Mouse (Mus musculus) embryonic facial prominence, embryonic 14.5 days (tissue): ENCODE results near the gene Tns1. TPM values are rescaled to one million over a fixed set of nuclear protein-coding genes. Genes with fewer than 3 reads are reported as not detected.

Experiments used
- ATAC-seq: fragments of 200-750 bp; cut with Nextera tagmentation; 2 replicates; pipeline ENCODE4 v1.8.0; 2017; ENCODE audit warnings: low read depth, moderate number of reproducible peaks, moderate TSS enrichment
- DNase-seq: peaks from one replicate; pipeline ENCODE4 v3.0.0-alpha.2; 2015; ENCODE audit warnings: low spot score
- H3K27ac ChIP-seq: fragments of 300-500 bp; sonication (generic); replicated peaks from 2 replicates; pipeline ENCODE4 v1.5.1; 2014; ENCODE audit warnings: low read depth, mild to moderate bottlenecking, low read length, moderate library complexity
- H3K27me3 ChIP-seq: fragments of 300-500 bp; sonication (generic); replicated peaks from 2 replicates; pipeline ENCODE4 v1.6.1; 2014; ENCODE audit warnings: low read length; ENCODE audit not compliant: control insufficient read depth, insufficient read depth
- H3K36me3 ChIP-seq: fragments of 300-500 bp; sonication (generic); 2 replicates; pipeline ENCODE4 v1.6.1; 2014; ENCODE audit warnings: low read length, mixed read lengths; ENCODE audit not compliant: control insufficient read depth, insufficient read depth
- H3K4me1 ChIP-seq: fragments of 300-500 bp; sonication (generic); 2 replicates; pipeline ENCODE4 v1.6.1; 2014; ENCODE audit warnings: antibody characterized with exemption, low read length; ENCODE audit not compliant: control insufficient read depth, insufficient read depth
- H3K4me2 ChIP-seq: fragments of 300-500 bp; sonication (generic); 2 replicates; pipeline ENCODE4 v1.6.1; 2014; ENCODE audit warnings: low read depth, mild to moderate bottlenecking, low read length, moderate library complexity, mixed read lengths
- H3K4me3 ChIP-seq: fragments of 300-500 bp; sonication (generic); 2 replicates; pipeline ENCODE4 v1.5.1; 2014; ENCODE audit warnings: low read depth, mild to moderate bottlenecking, low read length
- H3K9ac ChIP-seq: fragments of 300-500 bp; sonication (generic); 2 replicates; pipeline ENCODE4 v1.6.1; 2014; ENCODE audit warnings: low read depth, mild to moderate bottlenecking, low read length, moderate library complexity, mixed read lengths
- H3K9me3 ChIP-seq: fragments of 300-500 bp; sonication (generic); 2 replicates; pipeline ENCODE4 v1.6.1; 2016; ENCODE audit warnings: low read length; ENCODE audit not compliant: control insufficient read depth
- WGBS: fragments of 180-500 bp; shearing (Covaris S2); extraction: QIAGEN DNeasy Blood & Tissue Kit; methylation state at CpG from one replicate; pipeline ENCODE4 v1.1.7; 2014; 5-methylcytosine and 5-hydroxymethylcytosine counted together
- polyA plus RNA-seq: library from polyadenylated mRNA; unstranded; fragments of >200 nt; fragmentation: Nextera tagmentation; extraction: Ambion mirVana; gene quantifications from 2 replicates; pipeline ENCODE4 v1.2.1, GENCODE M21; 2014

Gene Tns1
- polyA plus RNA-seq, 1 experiment from 2014 or later: 58.5 TPM

- Histone ChIP-seq H3K4me3 (peak overlapping the region; percentile 50), H3K27ac (peak overlapping the region; percentile 95), H3K9ac (peak overlapping the region; percentile 66), H3K9me3 (no peaks in the 10 kb centered on the region), H3K4me1 (peaks cover 45% of the 10 kb centered on the region), H3K36me3 (no peaks in the 10 kb centered on the region), H3K4me2 (peak overlapping the region; percentile 66), H3K27me3 (no peaks in the 10 kb centered on the region)
- WGBS: 13% methylated on average over 4 of the region's 7 CpGs
- DNase-seq (peak; percentile 67), ATAC-seq (peak; percentile 66)
These were observed 33.1 kb downstream of the Tns1 start for GRCm38 (mm10) chr1:74091138-74091537.

- H3K9me3 ChIP-seq: no peaks in the 10 kb centered on the region
- H3K9ac ChIP-seq: peak overlapping the region; percentile 66
- DNase-seq (no peak), ATAC-seq (no peak)
- H3K36me3 ChIP-seq: no peaks in the 10 kb centered on the region
- WGBS: 16% methylated on average over 7 of the region's 7 CpGs
- H3K4me3 ChIP-seq: peak overlapping the region; percentile 50
- H3K4me2 ChIP-seq: peak overlapping the region; percentile 66
- no peaks in the 10 kb centered on the region for H3K27me3 ChIP-seq
- H3K27ac ChIP-seq: peak overlapping the region; percentile 95
- H3K4me1 ChIP-seq: peaks cover 46% of the 10 kb centered on the region
These were observed 33.9 kb downstream of the Tns1 start for GRCm38 (mm10) chr1:74090329-74090728.

GRCm38 (mm10) chr1:74088569-74088968 is 35.7 kb downstream of the Tns1 start:
- ATAC-seq (no peak), DNase-seq (no peak)
- Histone ChIP-seq H3K9ac (no peak overlapping the region; the same call in 1 of the 2 replicates), H3K4me2 (peak overlapping the region; percentile 66), H3K4me3 (no peak overlapping the region), H3K9me3 (no peaks in the 10 kb centered on the region), H3K36me3 (no peaks in the 10 kb centered on the region), H3K27me3 (no peaks in the 10 kb centered on the region), H3K27ac (no peak overlapping the region), H3K4me1 (peaks cover 47% of the 10 kb centered on the region)
- WGBS: 84% methylated on average over 1 of the region's 1 CpGs

- DNase-seq: no peak
- Histone ChIP-seq H3K4me2 (no peak overlapping the region), H3K9me3 (no peaks in the 10 kb centered on the region), H3K27me3 (no peaks in the 10 kb centered on the region), H3K9ac (no peak overlapping the region), H3K27ac (no peak overlapping the region), H3K4me3 (no peak overlapping the region), H3K36me3 (no peaks in the 10 kb centered on the region), H3K4me1 (peaks cover 29% of the 10 kb centered on the region)
- ATAC-seq: no peak
- 87% methylated on average over 7 of the region's 7 CpGs for WGBS
These were observed 38.7 kb downstream of the Tns1 start for GRCm38 (mm10) chr1:74085566-74085965.

GRCm38 (mm10) chr1:74084752-74085151 is 39.5 kb downstream of the Tns1 start:
- Histone ChIP-seq H3K27ac (no peak overlapping the region), H3K4me1 (peaks cover 22% of the 10 kb centered on the region)
- 52% methylated on average over 5 of the region's 5 CpGs for WGBS

GRCm38 (mm10) chr1:74084065-74084705 is 40.1 kb downstream of the Tns1 start:
- Histone ChIP-seq H3K4me2 (no peak overlapping the region), H3K9me3 (no peaks in the 10 kb centered on the region), H3K4me3 (no peak overlapping the region), H3K9ac (no peak overlapping the region), H3K4me1 (peaks cover 18% of the 10 kb centered on the region; the same call in 1 of the 2 replicates), H3K36me3 (no peaks in the 10 kb centered on the region), H3K27me3 (no peaks in the 10 kb centered on the region), H3K27ac (no peak overlapping the region)
- ATAC-seq (no peak), DNase-seq (no peak)
- WGBS: 45% methylated on average over 6 of the region's 6 CpGs

More at GRCm38 (mm10) chr1:74084752-74085151, 39.5 kb downstream of the Tns1 start:
- H3K9ac ChIP-seq: no peak overlapping the region
- no peak for ATAC-seq
- no peaks in the 10 kb centered on the region for H3K36me3 ChIP-seq
- H3K4me3 ChIP-seq: no peak overlapping the region
- H3K9me3 ChIP-seq: no peaks in the 10 kb centered on the region
- no peak overlapping the region for H3K4me2 ChIP-seq
- DNase-seq: no peak
- no peaks in the 10 kb centered on the region for H3K27me3 ChIP-seq

- H3K27me3 ChIP-seq: no peaks in the 10 kb centered on the region
- H3K4me2 ChIP-seq: no peak overlapping the region
- H3K27ac ChIP-seq: no peak overlapping the region
- no peak overlapping the region for H3K9ac ChIP-seq
- DNase-seq (peak; percentile 48), ATAC-seq (no peak)
- no peak overlapping the region for H3K4me3 ChIP-seq
- H3K4me1 ChIP-seq: peaks cover 15% of the 10 kb centered on the region; the same call in 1 of the 2 replicates
- H3K36me3 ChIP-seq: 0 out of 2 replicates have a peak, but pooled peaks cover 7% of the 10 kb centered on the region
- WGBS: 15% methylated on average over 6 of the region's 6 CpGs
- no peaks in the 10 kb centered on the region for H3K9me3 ChIP-seq
These were observed 41.3 kb downstream of the Tns1 start for GRCm38 (mm10) chr1:74082841-74083463.

GRCm38 (mm10) chr1:74081573-74081989 is 42.7 kb downstream of the Tns1 start:
- Histone ChIP-seq H3K27me3 (no peaks in the 10 kb centered on the region), H3K9ac (no peak overlapping the region), H3K36me3 (0 out of 2 replicates have a peak, but pooled peaks cover 13% of the 10 kb centered on the region), H3K4me3 (no peak overlapping the region), H3K9me3 (no peaks in the 10 kb centered on the region), H3K4me1 (peaks cover 15% of the 10 kb centered on the region; the same call in 1 of the 2 replicates), H3K4me2 (no peak overlapping the region), H3K27ac (no peak overlapping the region)
- ATAC-seq (no peak), DNase-seq (no peak)
- 43% methylated on average over 2 of the region's 2 CpGs for WGBS
